Mouse (Mus musculus) adrenal gland, postnatal 10 days (tissue): ENCODE data around the gene Ankrd13b. TPM values are rescaled to one million over a fixed set of nuclear protein-coding genes. Genes with fewer than 3 reads are reported as not detected.
"Not testable (repeated sequence)": the region's sequence is repeated elsewhere in the genome, so short reads cannot be mapped to it uniquely, and the experiment has no call there.

ENCODE experiments used
- DNase-seq: peaks from one replicate; pipeline ENCODE4 v3.0.0; 2021; ENCODE audit warnings: mixed read lengths
- long read RNA-seq, 2 experiments: library from polyadenylated mRNA; stranded (forward); transcript quantifications; one replicate each; pipeline ENCODE4 v2.0.0; 2021
- total RNA-seq, 2 experiments: library from RNA; stranded (reverse); gene quantifications; 2 replicates each; pipeline ENCODE4 v1.2.3; 2021

Gene Ankrd13b
- 10 to 100 TPM in 1 of 2 experiments, 1 to 10 TPM in 1; 8.3 to 13.4 TPM for total RNA-seq
- long read RNA-seq, experiment 1, partial matches to known transcripts = 1 of 5 reads
- long read RNA-seq, experiment 1, other reads (novel, unspliced or antisense) = 4 of 5 reads
- long read RNA-seq, experiment 2, partial matches to known transcripts = 2 of 4 reads
- long read RNA-seq, experiment 2, other reads (novel, unspliced or antisense) = 1 of 4 reads

- DNase-seq = peak; percentile 85
Observed at GRCm38 (mm10) chr11:77489591-77490235, at the start of gene Ankrd13b. Gene Ankrd13b (minus strand): TSS chr11:77489678.

- DNase-seq = no peak
Observed at GRCm38 (mm10) chr11:77532202-77532846, 42.8 kb upstream of the Ankrd13b start.

GRCm38 (mm10) chr11:77530862-77531261, 41.4 kb upstream of the Ankrd13b start:
- DNase-seq = no peak

GRCm38 (mm10) chr11:77529644-77530043, 40.2 kb upstream of the Ankrd13b start:
- no peak for DNase-seq

- DNase-seq = not testable (repeated sequence)
Observed at GRCm38 (mm10) chr11:77528420-77528819, 38.9 kb upstream of the Ankrd13b start.

- no peak for DNase-seq
Observed at GRCm38 (mm10) chr11:77525804-77526486, 36.5 kb upstream of the Ankrd13b start.

- no peak for DNase-seq
Observed at GRCm38 (mm10) chr11:77520601-77521529, 31.4 kb upstream of the Ankrd13b start.

- no peak for DNase-seq
Observed at GRCm38 (mm10) chr11:77519043-77519442, 29.6 kb upstream of the Ankrd13b start, which contains the start of gene Gm10392. Gene Gm10392 (minus strand): TSS chr11:77519198.

- DNase-seq = peak; percentile 58
Observed at GRCm38 (mm10) chr11:77518051-77518798, 28.7 kb upstream of the Ankrd13b start.

GRCm38 (mm10) chr11:77516553-77517425, 27.3 kb upstream of the Ankrd13b start:
- DNase-seq = peak; percentile 36

GRCm38 (mm10) chr11:77515637-77516552, 26.4 kb upstream of the Ankrd13b start, which contains the start of gene Trp53i13:
Gene Trp53i13 (minus strand): TSS chr11:77515980.
- peak; percentile 69 for DNase-seq

GRCm38 (mm10) chr11:77514832-77515636, 25.6 kb upstream of the Ankrd13b start, which contains the start of gene Abhd15:
Gene Abhd15 (plus strand): TSS chr11:77515121.
- DNase-seq = peak; percentile 95

- no peak for DNase-seq
Observed at GRCm38 (mm10) chr11:77514281-77514831, 24.9 kb upstream of the Ankrd13b start.

- DNase-seq = no peak
Observed at GRCm38 (mm10) chr11:77513811-77514170, 24.3 kb upstream of the Ankrd13b start.

GRCm38 (mm10) chr11:77512891-77513810, 23.7 kb upstream of the Ankrd13b start:
- peak; percentile 92 for DNase-seq

- no peak for DNase-seq
Observed at GRCm38 (mm10) chr11:77511336-77511735, 21.9 kb upstream of the Ankrd13b start.
